Mouse (Mus musculus) liver, embryonic 18 days (tissue): ENCODE results near the gene Pih1d1. TPM values are rescaled to one million over a fixed set of nuclear protein-coding genes. Genes with fewer than 3 reads are reported as not detected.

Experiments
- polyA plus RNA-seq: library from polyadenylated mRNA; depleted of rRNA; stranded (reverse); fragments of >200 nt; gene quantifications from 2 replicates; pipeline ENCODE4 v1.2.3, GENCODE M21; 2012; rRNA removed

Pih1d1 gene
- 32.5 and 35.0 TPM in 2 replicates for polyA plus RNA-seq

DNA sequence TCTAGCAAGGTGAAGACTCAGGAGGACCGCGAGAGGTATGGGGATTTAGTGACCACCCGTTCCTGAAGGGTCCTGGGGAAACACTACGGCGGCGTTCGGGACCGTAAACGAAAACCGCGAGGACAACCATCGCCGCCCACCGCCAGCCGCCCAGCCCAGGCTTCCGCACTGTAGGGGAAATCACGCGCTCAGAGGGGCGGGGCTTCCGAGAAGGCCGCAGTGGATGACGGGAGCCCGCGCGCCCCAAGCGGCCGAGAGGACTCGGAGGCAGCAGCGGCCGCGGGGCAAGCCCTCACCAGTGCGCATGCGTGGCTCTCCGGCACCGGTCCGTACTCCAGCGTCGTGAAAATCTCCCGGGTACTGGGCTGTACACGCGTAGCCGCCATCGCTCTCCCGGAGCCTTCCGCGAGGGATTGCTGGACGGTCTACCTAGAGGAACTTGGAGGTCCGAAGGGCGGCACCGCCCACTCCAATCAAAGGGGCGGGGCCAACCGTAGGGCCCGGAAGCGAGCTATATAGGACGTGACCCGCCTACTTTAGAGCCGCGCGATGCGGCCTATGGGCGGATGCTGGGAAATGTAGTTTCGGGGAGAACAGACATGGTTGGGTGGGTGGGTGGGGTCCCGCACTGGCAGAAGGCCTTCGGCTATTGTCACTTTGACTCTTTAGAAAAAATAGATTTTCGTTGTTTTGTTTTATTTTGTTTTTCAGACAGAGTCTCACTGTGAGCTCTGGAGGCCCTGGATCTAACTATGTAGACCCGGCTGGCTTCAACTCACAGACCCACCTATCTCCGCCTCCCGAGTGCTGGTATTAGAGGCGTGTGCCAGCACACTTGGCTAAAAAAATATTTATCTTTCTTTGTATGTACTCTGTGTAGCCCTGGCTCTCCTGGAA is at the start of gene Pih1d1, which contains the start of gene Aldh16a1:
Gene Pih1d1, plus strand, starts transcription at position 208 of the 897 bp plus-strand sequence.
Gene Aldh16a1, minus strand, starts transcription at position 489 of the 897 bp plus-strand sequence.

DNA sequence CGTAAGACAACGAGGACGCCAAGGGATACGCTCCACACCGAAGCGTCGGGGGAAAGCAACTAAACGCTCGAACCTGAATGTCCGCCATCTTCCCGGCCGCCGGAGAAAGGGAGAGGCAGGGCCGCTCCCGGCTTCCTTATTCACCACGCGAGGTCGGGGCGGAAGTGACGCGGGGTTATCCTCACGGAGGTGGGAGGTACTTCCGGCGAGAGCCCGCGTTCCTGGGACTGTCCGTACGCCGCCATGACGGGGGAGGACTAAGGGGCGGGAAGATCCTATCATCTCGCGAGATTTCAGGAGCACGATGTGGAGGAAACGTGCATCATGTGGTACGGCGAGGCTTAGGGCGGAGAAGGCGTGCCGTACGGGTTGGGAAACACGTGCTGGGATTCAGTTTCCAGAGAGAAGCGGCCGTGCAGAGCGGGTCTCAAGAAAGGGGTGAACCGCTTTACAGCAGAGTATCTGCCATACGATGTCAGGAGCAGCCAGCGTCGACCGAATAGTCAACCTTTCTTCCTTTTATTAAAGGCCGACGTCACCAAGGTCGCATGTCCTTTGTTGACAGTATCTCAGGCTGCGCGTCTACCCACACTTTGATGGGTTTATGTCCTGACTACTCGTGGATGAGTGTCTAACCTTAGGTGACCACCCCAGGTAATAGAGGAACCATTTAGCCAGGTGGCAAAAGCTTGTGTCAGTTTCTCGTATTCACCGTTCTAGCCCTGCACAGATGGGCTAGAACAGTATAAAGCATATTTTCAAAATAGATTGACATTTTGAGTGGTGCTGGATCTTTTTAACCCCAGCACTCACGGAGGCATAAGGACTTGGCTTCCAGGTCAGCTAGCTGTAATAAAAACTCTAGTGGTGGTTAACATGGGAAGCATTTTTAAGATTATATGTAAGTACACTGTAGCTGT is 29.6 kb upstream of the Pih1d1 start, which contains the start of gene Rps11:
Gene Rps11, minus strand, starts transcription at position 216 of the 920 bp plus-strand sequence.

DNA sequence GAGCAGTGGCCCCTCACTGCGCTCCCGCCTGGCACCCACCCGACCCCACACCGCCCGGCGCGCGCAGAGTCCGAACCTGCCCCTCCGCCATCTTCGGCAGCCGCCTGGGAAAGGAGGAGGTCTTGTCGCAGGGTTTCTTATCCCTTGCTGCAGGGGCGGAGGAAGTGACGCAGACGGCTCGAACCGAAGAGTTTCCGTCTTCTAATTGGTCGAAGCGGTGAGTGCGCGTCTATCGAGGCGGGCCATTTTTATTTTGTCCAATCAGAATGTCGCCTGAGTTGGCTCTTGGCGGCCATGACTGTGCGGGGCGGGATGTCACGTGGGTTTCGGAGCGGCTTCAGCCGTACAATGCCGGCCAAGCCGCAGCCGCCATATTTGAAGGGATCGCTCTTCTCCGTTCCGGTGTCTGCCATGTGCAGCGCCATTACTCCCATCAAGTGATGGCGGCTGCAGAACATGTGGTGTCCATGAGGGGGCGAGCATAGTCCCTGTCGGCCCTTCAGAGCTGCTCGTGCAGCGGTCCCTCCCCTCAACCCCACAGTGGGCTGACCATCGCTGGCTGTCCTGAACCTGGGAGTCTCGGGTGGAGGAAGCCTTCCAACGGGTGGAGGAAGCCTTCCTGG is 25.4 kb upstream of the Pih1d1 start, which contains the start of gene Rpl13a:
Gene Rpl13a, minus strand, starts transcription at position 138 of the 623 bp plus-strand sequence.

DNA sequence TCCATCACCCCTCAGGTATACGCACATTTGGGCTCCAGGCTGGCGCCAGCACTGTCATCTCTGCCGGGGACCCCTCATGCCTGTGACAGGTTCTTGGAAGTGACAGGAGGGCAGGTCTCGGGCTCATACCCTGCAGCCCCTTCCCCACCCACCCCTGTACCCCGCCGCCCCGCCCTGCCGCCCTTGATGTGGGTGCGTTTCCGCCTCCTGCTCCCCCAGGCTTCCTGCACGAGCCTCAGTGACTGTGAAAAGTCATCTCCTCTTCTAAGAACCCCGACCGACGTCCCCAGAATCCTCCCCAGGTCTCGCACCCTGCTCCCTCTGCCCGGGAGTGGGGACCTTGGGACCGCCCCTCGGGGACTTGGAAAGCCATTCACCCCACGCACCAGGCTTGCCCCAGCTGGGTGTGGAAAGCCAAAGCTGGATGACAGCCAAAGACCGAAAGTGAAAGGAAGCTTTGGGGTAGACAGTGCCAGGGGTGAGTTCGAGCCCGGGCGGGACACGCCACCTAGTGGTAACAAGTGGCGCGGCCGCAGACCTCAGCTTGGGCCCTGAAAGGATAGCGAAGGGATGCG is 18.0 kb upstream of the Pih1d1 start, which contains the start of the genes Gm45713 and Flt3l:
Gene Gm45713, minus strand, starts transcription at position 239 of the 575 bp plus-strand sequence.
Gene Flt3l, minus strand, starts transcription at position 440 of the 575 bp plus-strand sequence.

DNA sequence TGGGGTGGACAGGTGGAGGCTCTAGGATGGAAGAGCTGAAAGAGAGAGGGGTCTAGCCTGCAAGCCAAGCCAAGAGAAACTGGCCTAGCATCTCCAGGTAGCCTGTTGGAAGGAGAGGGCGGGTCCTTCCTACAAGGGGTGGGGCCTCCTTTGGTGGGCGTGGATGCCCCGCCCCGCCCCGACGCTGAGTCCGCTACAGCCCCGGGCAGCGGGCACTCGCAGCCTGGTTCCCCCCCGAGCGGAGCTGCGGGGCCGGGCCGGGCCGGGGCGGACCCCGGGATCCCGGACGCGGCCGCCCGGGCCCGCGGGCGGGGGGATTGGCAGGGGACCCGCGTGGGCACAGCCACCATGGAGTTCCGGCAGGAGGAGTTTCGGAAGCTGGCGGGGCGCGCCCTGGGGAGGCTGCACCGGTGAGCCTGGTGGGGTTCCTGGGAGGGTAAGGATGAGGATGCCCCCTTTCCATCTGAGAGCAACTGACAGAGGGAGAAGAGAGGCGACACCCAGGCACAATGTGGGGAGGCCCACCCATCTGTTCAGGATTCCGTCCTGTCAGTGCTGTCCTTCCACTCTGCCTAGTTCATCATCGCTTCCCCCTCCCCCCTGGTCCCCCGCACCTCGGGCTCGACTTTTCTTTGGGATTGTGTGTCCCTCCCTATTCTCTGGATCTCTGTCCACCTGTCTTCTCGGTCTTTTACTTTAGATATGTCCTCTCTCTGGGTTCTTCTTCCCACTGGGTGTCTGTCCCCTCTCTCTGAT is 9.8 kb downstream of the Pih1d1 start, which contains the start of gene Slc17a7:
Gene Slc17a7, plus strand, starts transcription at position 215 of the 756 bp plus-strand sequence.

DNA sequence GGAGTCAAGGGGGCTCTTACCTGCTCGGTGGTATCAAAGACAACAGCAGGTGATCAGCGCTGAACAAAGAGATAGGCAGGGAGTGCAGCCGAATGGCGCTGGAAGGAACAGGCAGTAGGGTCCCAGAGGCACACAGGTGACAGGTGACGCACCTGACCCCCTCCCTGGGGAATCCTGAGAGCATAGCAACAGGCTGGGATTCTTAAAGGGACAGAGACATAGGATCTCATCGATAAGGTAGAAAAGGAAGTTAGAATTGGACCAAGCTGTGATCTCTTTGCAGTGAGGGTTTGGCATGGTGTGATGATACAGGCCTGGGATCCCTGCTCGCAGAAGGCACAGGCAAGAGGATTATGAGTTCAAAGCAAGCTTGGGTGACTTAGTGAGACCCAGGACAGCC is 25.4 kb downstream of the Pih1d1 start, which contains the start of gene Gfy:
Gene Gfy, minus strand, starts transcription at position 101 of the 400 bp plus-strand sequence.

DNA sequence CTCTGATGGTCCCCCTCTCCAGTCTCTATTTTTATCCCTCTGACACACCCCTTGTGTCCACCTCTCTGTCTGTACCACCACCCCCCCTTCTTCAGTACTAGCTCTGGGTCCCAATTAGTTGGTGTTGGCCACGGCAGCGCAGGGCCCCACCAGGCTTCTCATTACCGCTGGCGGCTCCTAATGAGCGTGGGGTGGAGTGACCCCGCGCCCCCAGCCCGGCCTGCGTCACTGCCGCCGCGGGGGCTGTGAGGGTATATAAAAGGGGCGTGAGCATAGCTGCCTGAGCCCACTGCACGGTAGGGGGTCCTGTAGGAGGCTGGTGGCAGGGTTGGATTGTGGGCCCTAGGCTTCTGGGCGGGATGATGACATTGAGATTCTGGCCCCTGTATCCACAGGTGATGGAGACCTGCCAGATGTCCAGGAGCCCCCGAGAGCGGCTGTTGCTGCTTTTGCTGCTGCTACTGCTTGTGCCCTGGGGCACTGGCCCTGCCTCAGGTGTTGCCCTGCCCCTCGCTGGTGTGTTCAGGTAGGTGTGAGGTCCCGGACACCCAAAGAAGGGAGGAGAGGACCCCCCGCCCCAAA is 26.9 kb downstream of the Pih1d1 start, which contains the start of gene Pth2:
Gene Pth2, plus strand, starts transcription at position 100 of the 582 bp plus-strand sequence.

DNA sequence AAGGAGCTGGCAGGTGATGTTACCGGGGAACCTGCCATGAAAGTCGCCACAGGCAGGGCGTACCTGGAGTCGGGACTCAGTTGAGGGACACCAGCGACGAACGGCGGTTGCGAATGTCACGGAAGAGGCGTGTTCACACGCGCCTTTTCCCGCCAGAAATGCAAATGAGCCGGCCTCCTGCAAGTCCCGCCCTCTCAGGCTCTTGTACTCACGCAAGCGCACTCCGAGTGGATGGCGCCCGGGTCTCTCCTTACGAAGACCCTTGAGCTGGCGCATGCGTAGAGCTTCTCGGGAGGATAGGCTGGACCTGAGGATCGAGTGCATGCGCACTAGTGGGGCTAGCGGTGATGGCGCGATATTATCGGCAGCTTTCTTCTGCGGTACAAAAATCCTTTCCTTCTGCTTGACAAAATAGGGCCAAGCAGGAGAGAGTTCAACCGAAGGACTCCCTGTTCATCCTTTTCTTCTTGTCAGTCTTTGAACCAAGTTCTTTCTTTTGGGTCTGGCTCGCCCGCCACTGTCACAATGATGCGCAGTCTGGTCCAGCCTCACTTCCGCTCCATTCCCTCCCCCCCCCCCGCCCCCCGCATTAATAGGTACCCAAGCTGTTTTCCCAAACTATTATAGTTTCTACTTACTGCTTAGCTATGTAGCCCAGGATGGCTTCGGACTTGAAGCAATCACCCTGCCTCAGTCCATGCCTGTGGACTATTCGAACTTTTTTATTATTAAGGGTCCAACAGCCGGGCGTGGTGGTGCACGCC is 50.5 kb downstream of the Pih1d1 start, which contains the start of gene Ccdc155:
Gene Ccdc155, minus strand, starts transcription at position 513 of the 764 bp plus-strand sequence.

Other genes with a start within 250 kb of the Pih1d1 start
- 33.1 and 39.3 TPM in 2 replicates for gene Ap2a1, start 224.8 kb upstream of the Pih1d1 start, polyA plus RNA-seq
- gene Tsks, start 211.1 kb upstream of the Pih1d1 start, polyA plus RNA-seq, result 0.02 TPM in 1 of 2 replicates, not detected in the other
- gene Cpt1c, start 179.5 kb upstream of the Pih1d1 start, polyA plus RNA-seq, result 2.3 and 2.6 TPM in 2 replicates
- 105 and 112 TPM in 2 replicates for gene Prmt1, start 167.7 kb upstream of the Pih1d1 start, polyA plus RNA-seq
- 50.0 and 54.3 TPM in 2 replicates for gene Irf3, start 156.7 kb upstream of the Pih1d1 start, polyA plus RNA-seq
- 9.0 and 9.5 TPM in 2 replicates for gene Bcl2l12, start 155.6 kb upstream of the Pih1d1 start, polyA plus RNA-seq
- 13.5 and 17.4 TPM in 2 replicates for gene Scaf1, start 137.9 kb upstream of the Pih1d1 start, polyA plus RNA-seq
- gene Rras, start 136.3 kb upstream of the Pih1d1 start, polyA plus RNA-seq, result 41.8 and 53.8 TPM in 2 replicates
- gene Prr12, start 101.4 kb upstream of the Pih1d1 start, polyA plus RNA-seq, result 1.1 and 1.7 TPM in 2 replicates
- gene Nosip, start 91.9 kb upstream of the Pih1d1 start, polyA plus RNA-seq, result 24.0 and 24.4 TPM in 2 replicates
- 17.7 and 19.5 TPM in 2 replicates for gene Prrg2, start 91.6 kb upstream of the Pih1d1 start, polyA plus RNA-seq
- gene Rcn3, start 62.1 kb upstream of the Pih1d1 start, polyA plus RNA-seq, result 18.6 and 20.0 TPM in 2 replicates
- 64.9 and 71.1 TPM in 2 replicates for gene Fcgrt, start 50.5 kb upstream of the Pih1d1 start, polyA plus RNA-seq
- gene Rps11, start 29.9 kb upstream of the Pih1d1 start, polyA plus RNA-seq, result 256 and 267 TPM in 2 replicates
- 1,073 and 1,547 TPM in 2 replicates for gene Rpl13a, start 25.5 kb upstream of the Pih1d1 start, polyA plus RNA-seq
- gene Gm45713, start 18.1 kb upstream of the Pih1d1 start, polyA plus RNA-seq, result 0.05 and 0.17 TPM in 2 replicates
- gene Flt3l, start 17.9 kb upstream of the Pih1d1 start, polyA plus RNA-seq, result 7.5 and 8.3 TPM in 2 replicates
- 20.1 and 26.3 TPM in 2 replicates for gene Aldh16a1, start 281 bp downstream of the Pih1d1 start, polyA plus RNA-seq
- 0.01 TPM in 2 replicates for gene Slc17a7, start 9.6 kb downstream of the Pih1d1 start, polyA plus RNA-seq
- not detected in 2 replicates for gene Gfy, start 25.3 kb downstream of the Pih1d1 start, polyA plus RNA-seq
- not detected in 2 replicates for gene Pth2, start 26.7 kb downstream of the Pih1d1 start, polyA plus RNA-seq
- gene Ccdc155, start 50.6 kb downstream of the Pih1d1 start, polyA plus RNA-seq, result 0.04 and 0.05 TPM in 2 replicates
- 0.42 and 0.52 TPM in 2 replicates for gene Dkkl1, start 57.8 kb downstream of the Pih1d1 start, polyA plus RNA-seq
- 21.0 and 23.1 TPM in 2 replicates for gene Tead2, start 61.5 kb downstream of the Pih1d1 start, polyA plus RNA-seq
- 30.2 and 33.5 TPM in 2 replicates for gene Cd37, start 84.8 kb downstream of the Pih1d1 start, polyA plus RNA-seq
- gene Slc6a16, start 86.8 kb downstream of the Pih1d1 start, polyA plus RNA-seq, result 0.05 and 0.06 TPM in 2 replicates
- gene Slc6a21, start 123.2 kb downstream of the Pih1d1 start, polyA plus RNA-seq, result 0.04 and 0.09 TPM in 2 replicates
- gene Trpm4, start 179.5 kb downstream of the Pih1d1 start, polyA plus RNA-seq, result 3.7 and 4.2 TPM in 2 replicates
- gene Hrc, start 181.0 kb downstream of the Pih1d1 start, polyA plus RNA-seq, result 0.20 and 0.34 TPM in 2 replicates
- gene Ppfia3, start 212.7 kb downstream of the Pih1d1 start, polyA plus RNA-seq, result 0.06 and 0.07 TPM in 2 replicates
- 0.12 and 0.20 TPM in 2 replicates for gene Lin7b, start 216.3 kb downstream of the Pih1d1 start, polyA plus RNA-seq
- 152 and 184 TPM in 2 replicates for gene Snrnp70, start 241.4 kb downstream of the Pih1d1 start, polyA plus RNA-seq